Mouse (Mus musculus) embryonic fibroblast, embryonic 13.5 days (primary cell): ENCODE measurements around the gene Coq10b. TPM values are rescaled to one million over a fixed set of nuclear protein-coding genes. Genes with fewer than 3 reads are reported as not detected.

Experiments used
- H3K27ac ChIP-seq: 2 replicates; pipeline ENCODE4 v1.5.1; 2012; ENCODE audit warnings: low read length, control low read depth, inconsistent platforms; ENCODE audit not compliant: insufficient read depth
- H3K4me1 ChIP-seq: 2 replicates; pipeline ENCODE4 v1.6.1; 2011; ENCODE audit warnings: low read length; ENCODE audit not compliant: control insufficient read depth, insufficient read depth
- H3K4me3 ChIP-seq: 2 replicates; pipeline ENCODE4 v1.5.1; 2011; ENCODE audit warnings: mild to moderate bottlenecking, control low read depth, low read length; ENCODE audit not compliant: insufficient read depth
- CTCF ChIP-seq: IDR thresholded peaks from 2 replicates; pipeline ENCODE4 v1.5.1; 2011; ENCODE audit warnings: mild to moderate bottlenecking, control low read depth, low read length, moderate library complexity, borderline replicate concordance; ENCODE audit not compliant: insufficient read depth
- POLR2A ChIP-seq: IDR thresholded peaks from 2 replicates; pipeline ENCODE4 v1.6.1; 2011; ENCODE audit warnings: low read depth, mild to moderate bottlenecking, control low read depth, low read length, moderate library complexity
- polyA plus RNA-seq: library from polyadenylated mRNA; stranded (reverse); fragments of >200 nt; gene quantifications from 2 replicates; pipeline ENCODE4 v1.2.4, GENCODE M21; 2011; ENCODE audit warnings: low read depth; ENCODE audit not compliant: missing spikeins, insufficient read length

The Coq10b gene
- polyA plus RNA-seq, 1 experiment = 67.1 TPM

DNA sequence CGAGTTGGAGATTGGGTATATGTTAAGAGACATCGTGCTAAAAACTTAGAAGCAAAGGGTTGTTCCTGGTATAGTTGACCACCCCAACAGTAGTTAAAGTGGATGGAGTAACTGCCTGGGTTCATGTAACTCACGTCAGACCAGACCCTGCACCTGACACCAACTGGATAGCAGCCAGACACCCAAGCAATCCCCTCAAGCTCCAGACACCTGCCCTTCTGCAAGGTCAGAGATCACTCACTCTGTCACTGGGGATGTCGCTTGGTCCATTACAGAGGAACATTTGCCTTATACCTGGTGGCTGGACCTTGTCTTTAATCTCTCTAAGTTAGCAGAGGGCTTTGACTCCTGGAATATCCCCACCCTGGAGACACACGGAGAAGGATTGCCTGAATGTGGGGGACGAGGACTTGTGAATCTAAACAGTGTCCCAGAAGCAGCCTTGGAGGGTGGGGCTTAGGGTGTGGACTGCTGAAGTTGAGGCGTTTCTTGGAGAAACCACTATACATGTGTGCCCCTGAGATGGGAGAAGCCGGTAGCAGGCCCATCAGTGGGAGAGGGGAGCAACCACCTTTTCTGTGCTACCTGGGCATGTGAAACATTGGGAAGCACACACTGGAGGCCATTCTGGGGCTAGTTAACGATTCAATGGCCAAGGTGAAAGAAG is 54.5 kb downstream of the Coq10b start:
- H3K27ac ChIP-seq = no peak overlapping the region
- no peaks in the 10 kb centered on the region for H3K4me1 ChIP-seq
- TF ChIP-seq POLR2A (no peak), CTCF (no peak)
- H3K4me3 ChIP-seq = no peak overlapping the region

DNA sequence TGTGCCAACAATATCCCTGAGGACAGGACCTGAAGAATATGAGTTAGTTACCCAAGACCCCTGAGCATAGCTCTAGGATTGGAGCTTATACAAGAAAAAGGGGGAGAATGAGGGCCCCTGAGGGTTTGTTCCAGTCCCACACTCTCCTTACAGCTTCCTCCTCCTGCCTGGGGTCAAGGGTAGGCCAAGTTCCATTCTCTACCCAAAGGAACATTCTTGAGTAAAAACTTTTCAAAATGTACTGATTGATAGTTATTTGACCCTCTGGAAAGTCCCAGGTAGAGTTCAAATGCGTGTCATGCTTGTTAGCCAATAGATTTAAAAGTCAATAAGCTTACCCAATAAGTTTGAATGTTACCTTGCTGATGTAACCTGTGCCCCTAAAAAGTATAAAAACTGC is 55.1 kb downstream of the Coq10b start:
- TF ChIP-seq POLR2A (no peak), CTCF (no peak)
- Histone ChIP-seq H3K27ac (no peak overlapping the region), H3K4me3 (no peak overlapping the region), H3K4me1 (no peaks in the 10 kb centered on the region)

DNA sequence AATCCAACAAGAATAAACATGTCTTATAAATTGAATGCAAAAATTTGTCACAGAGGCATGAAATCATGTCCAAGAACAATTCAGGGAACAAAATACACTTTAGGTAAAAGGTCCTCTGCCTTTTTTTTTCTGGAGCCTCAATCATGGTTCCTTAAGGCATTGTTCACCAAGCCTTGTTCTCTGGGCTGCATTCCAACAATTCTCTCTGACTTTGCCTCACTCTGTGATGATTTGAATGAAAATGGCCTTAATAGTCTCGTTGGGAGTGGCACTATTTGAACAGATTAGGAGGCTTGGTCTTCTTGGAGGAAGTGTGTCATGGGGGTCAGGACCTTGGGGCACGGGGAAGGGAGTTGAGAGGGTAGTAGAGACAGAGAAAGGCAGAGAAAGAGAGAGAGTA is 55.9 kb downstream of the Coq10b start:
- no peak overlapping the region for H3K4me3 ChIP-seq
- no peaks in the 10 kb centered on the region for H3K4me1 ChIP-seq
- no peak overlapping the region for H3K27ac ChIP-seq
- TF ChIP-seq CTCF = no peak
- no peak for TF ChIP-seq POLR2A

- Histone ChIP-seq H3K27ac (no peak overlapping the region), H3K4me1 (no peaks in the 10 kb centered on the region), H3K4me3 (no peak overlapping the region)
- no peak for TF ChIP-seq POLR2A
- no peak for TF ChIP-seq CTCF
Observed at GRCm38 (mm10) chr1:55109066-55109766, 56.6 kb downstream of the Coq10b start.

Other genes starting within 250 kb of the Coq10b start
- 18.8 and 24.8 TPM in 2 replicates for gene Ankrd44, start 126.4 kb upstream of the Coq10b start, polyA plus RNA-seq
- 246 and 258 TPM in 2 replicates for gene Sf3b1, start 25.3 kb upstream of the Coq10b start, polyA plus RNA-seq
- gene Hspe1, start 35.4 kb downstream of the Coq10b start, polyA plus RNA-seq = 429 and 478 TPM in 2 replicates
- gene Hspd1, start 35.5 kb downstream of the Coq10b start, polyA plus RNA-seq = 335 and 353 TPM in 2 replicates
- gene Mob4, start 78.5 kb downstream of the Coq10b start, polyA plus RNA-seq = 79.3 and 83.1 TPM in 2 replicates
- 10.4 and 14.3 TPM in 2 replicates for gene Rftn2, start 174.0 kb downstream of the Coq10b start, polyA plus RNA-seq
- gene Mars2, start 184.4 kb downstream of the Coq10b start, polyA plus RNA-seq = 3.4 and 3.5 TPM in 2 replicates